Mouse (Mus musculus) neural tube, embryonic 14.5 days (tissue): ENCODE data around the gene Zmynd19. TPM values are rescaled to one million over a fixed set of nuclear protein-coding genes. Genes with fewer than 3 reads are reported as not detected.

ENCODE experiments used
- ATAC-seq: fragments of 200-750 bp; cut with Nextera tagmentation; 2 replicates; pipeline ENCODE4 v1.8.0; 2017; ENCODE audit warnings: low read depth, mild to moderate bottlenecking, moderate TSS enrichment, moderate library complexity
- H3K27ac ChIP-seq: fragments of 300-500 bp; sonication (generic); 2 replicates; pipeline ENCODE4 v1.5.1; 2014; ENCODE audit warnings: low read depth, mild to moderate bottlenecking, control low read depth, low read length, moderate library complexity, mixed read lengths
- H3K27me3 ChIP-seq: fragments of 300-500 bp; sonication (generic); 2 replicates; pipeline ENCODE4 v1.6.1; 2014; ENCODE audit warnings: low read length; ENCODE audit not compliant: control insufficient read depth, insufficient read depth
- H3K36me3 ChIP-seq: fragments of 300-500 bp; sonication (generic); 2 replicates; pipeline ENCODE4 v1.6.1; 2014; ENCODE audit warnings: low read length, mixed read lengths; ENCODE audit not compliant: control insufficient read depth, insufficient read depth
- H3K4me1 ChIP-seq: fragments of 300-500 bp; sonication (generic); 2 replicates; pipeline ENCODE4 v1.6.1; 2014; ENCODE audit warnings: low read length; ENCODE audit not compliant: control insufficient read depth, insufficient read depth
- H3K4me2 ChIP-seq: fragments of 300-500 bp; sonication (generic); 2 replicates; pipeline ENCODE4 v1.6.1; 2014; ENCODE audit warnings: mild to moderate bottlenecking, low read depth, low read length, control low read depth
- H3K4me3 ChIP-seq: fragments of 300-500 bp; sonication (generic); 2 replicates; pipeline ENCODE4 v1.5.1; 2014; ENCODE audit warnings: low read depth, low read length, control low read depth, mixed read lengths
- H3K9ac ChIP-seq: fragments of 300-500 bp; sonication (generic); replicated peaks from 2 replicates; pipeline ENCODE4 v1.6.1; 2014; ENCODE audit warnings: low read depth, mild to moderate bottlenecking, control low read depth, low read length, mixed read lengths
- H3K9me3 ChIP-seq: fragments of 300-500 bp; sonication (generic); 2 replicates; pipeline ENCODE4 v1.6.1; 2016; ENCODE audit warnings: low read length; ENCODE audit not compliant: control insufficient read depth
- WGBS: fragments of 180-500 bp; shearing (Covaris S2); extraction: QIAGEN DNeasy Blood & Tissue Kit; methylation state at CpG from one replicate; pipeline ENCODE4 v1.1.7; 2014; 5-methylcytosine and 5-hydroxymethylcytosine counted together
- microRNA-seq: library from miRNA; unstranded; fragments of <30 nt; microRNA quantifications from one replicate; pipeline ENCODE4, GENCODE M21; 2016
- polyA plus RNA-seq: library from polyadenylated mRNA; unstranded; fragments of >200 nt; fragmentation: Nextera tagmentation; extraction: Ambion mirVana; gene quantifications from 2 replicates; pipeline ENCODE4 v1.2.1, GENCODE M21; 2014

The Zmynd19 gene
- polyA plus RNA-seq, 1 experiment from 2014 or later: 18.1 TPM

DNA sequence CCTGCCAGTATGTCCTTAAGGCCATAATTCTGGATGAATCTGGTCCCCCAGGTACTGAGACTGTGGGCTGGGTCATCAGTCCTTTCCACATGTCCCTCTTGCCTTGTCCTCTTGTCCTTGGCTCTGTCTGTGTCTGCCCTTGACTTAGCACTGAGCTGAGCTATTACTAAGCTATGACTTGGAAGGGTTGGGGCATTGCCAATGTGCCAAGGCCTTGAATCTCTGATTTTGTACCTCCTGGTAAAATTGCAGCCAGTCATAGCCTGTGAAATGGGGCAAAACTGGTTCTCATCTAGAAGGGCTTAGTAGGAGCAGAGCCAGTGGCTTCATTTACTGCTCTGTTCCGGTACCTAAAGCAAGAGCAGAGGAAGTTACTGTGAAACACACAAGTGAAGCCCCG, 46.9 kb downstream of the Zmynd19 start:
- whole genome bisulfite sequencing: 90% methylated on average over 2 of the region's 2 CpGs
- ATAC-seq: no peak
- Histone ChIP-seq H3K36me3 (no peaks in the 10 kb centered on the region), H3K9me3 (no peaks in the 10 kb centered on the region), H3K27ac (no peak overlapping the region), H3K4me2 (no peak overlapping the region), H3K4me1 (no peaks in the 10 kb centered on the region), H3K4me3 (no peak overlapping the region), H3K9ac (no peak overlapping the region), H3K27me3 (no peaks in the 10 kb centered on the region)

DNA sequence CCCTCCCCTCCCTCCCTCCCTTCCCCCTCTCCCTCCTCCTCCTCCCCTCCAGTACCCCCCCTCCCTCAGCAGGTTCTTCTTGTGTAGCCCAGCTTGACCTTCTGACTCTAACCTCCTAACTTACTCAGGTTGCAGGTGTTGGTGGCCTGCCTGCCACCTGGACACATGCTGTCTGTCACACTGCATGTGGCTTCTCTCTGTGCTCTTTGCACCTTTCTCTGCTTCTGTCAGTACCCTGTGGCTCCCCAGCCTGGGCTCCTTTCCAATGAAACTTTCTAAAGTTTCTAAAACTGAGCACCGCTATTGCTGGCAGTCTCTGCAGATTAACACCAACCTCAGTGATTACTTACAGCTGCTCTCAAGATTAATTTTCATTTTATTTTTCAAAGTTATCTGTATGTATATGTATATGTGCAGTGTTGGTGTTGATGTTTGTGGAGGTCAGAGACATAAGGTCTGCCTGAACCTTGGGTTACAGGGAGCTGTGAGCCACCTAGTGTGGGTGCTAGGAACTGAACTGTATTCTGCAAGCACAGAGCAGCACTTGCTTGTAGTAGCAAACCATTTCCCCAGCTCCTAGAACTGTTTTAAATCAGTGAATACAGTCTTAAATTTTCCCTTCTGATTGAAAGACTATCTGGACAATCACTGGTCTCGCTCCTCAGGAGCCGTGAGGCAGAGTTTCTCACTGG, 51.1 kb downstream of the Zmynd19 start:
- Histone ChIP-seq H3K4me2 (no peak overlapping the region), H3K36me3 (no peaks in the 10 kb centered on the region), H3K9ac (no peak overlapping the region), H3K9me3 (no peaks in the 10 kb centered on the region), H3K27me3 (no peaks in the 10 kb centered on the region), H3K27ac (no peak overlapping the region), H3K4me1 (no peaks in the 10 kb centered on the region), H3K4me3 (no peak overlapping the region)
- WGBS: 76% methylated on average over 3 of the region's 3 CpGs
- no peak for ATAC-seq

GRCm38 (mm10) chr2:25003946-25004786, 54.6 kb downstream of the Zmynd19 start:
- Histone ChIP-seq H3K4me1 (no peaks in the 10 kb centered on the region), H3K36me3 (no peaks in the 10 kb centered on the region), H3K4me3 (no peak overlapping the region), H3K9ac (no peak overlapping the region), H3K9me3 (no peaks in the 10 kb centered on the region), H3K27ac (no peak overlapping the region), H3K27me3 (no peaks in the 10 kb centered on the region), H3K4me2 (no peak overlapping the region)
- no peak for ATAC-seq
- WGBS: 75% methylated on average over 9 of the region's 9 CpGs

- H3K4me3 ChIP-seq: no peak overlapping the region
- H3K4me2 ChIP-seq: no peak overlapping the region
- H3K36me3 ChIP-seq: no peaks in the 10 kb centered on the region
- no peak for ATAC-seq
- whole genome bisulfite sequencing: 93% methylated on average over 1 of the region's 1 CpGs
- no peak overlapping the region for H3K9ac ChIP-seq
- no peaks in the 10 kb centered on the region for H3K27me3 ChIP-seq
- H3K27ac ChIP-seq: no peak overlapping the region
- H3K9me3 ChIP-seq: no peaks in the 10 kb centered on the region
- H3K4me1 ChIP-seq: no peaks in the 10 kb centered on the region
These were observed 57.2 kb downstream of the Zmynd19 start for GRCm38 (mm10) chr2:25006767-25007166.

DNA sequence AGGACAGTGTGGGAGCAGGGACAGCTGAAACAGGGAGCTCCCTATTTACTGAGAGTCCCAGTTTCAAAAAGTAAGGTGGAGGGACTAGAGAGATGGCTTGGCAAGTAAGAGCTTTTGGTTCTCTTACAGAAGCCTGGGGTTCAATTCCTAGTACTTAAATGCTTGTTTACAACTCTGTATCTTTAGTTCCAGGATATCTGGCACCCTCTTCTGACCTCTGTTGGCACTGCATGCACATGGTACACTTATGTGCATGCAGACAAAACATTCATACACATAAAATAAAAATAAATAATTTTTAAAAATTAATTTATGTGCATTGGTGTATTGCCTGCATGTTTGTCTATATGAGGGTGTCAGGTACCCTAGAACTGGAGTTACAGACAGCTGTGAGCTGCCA, 58.7 kb downstream of the Zmynd19 start:
- H3K9ac ChIP-seq: no peak overlapping the region
- H3K4me2 ChIP-seq: no peak overlapping the region
- H3K27me3 ChIP-seq: no peaks in the 10 kb centered on the region
- H3K27ac ChIP-seq: no peak overlapping the region
- no peak for ATAC-seq
- H3K9me3 ChIP-seq: no peaks in the 10 kb centered on the region
- H3K4me1 ChIP-seq: no peaks in the 10 kb centered on the region
- no peaks in the 10 kb centered on the region for H3K36me3 ChIP-seq
- no peak overlapping the region for H3K4me3 ChIP-seq

Small RNA genes lying within 50 kb of the gene (microRNA-seq; reads per million reads assigned to microRNA genes)
- gene Gm22875: not detected

Other genes with a start within 250 kb of the Zmynd19 start
- 19.1 and 20.3 TPM in 2 replicates for gene Cacna1b, start 186.6 kb upstream of the Zmynd19 start, polyA plus RNA-seq
- 90.8 and 97.0 TPM in 2 replicates for gene Ehmt1, start 30.2 kb upstream of the Zmynd19 start, polyA plus RNA-seq
- gene Arrdc1, start 14.5 kb upstream of the Zmynd19 start, polyA plus RNA-seq: 30.2 and 31.6 TPM in 2 replicates
- 34.0 and 39.6 TPM in 2 replicates for gene Dph7, start 12.6 kb downstream of the Zmynd19 start, polyA plus RNA-seq
- 173 and 181 TPM in 2 replicates for gene Mrpl41, start 25.3 kb downstream of the Zmynd19 start, polyA plus RNA-seq
- gene Pnpla7, start 26.2 kb downstream of the Zmynd19 start, polyA plus RNA-seq: 3.5 and 3.7 TPM in 2 replicates
- gene Nsmf, start 104.6 kb downstream of the Zmynd19 start, polyA plus RNA-seq: 137 and 143 TPM in 2 replicates
- 0.27 TPM in 1 of 2 replicates, not detected in the other for gene Entpd8, start 130.5 kb downstream of the Zmynd19 start, polyA plus RNA-seq
- 0.17 TPM in 1 of 2 replicates, not detected in the other for gene Noxa1, start 145.4 kb downstream of the Zmynd19 start, polyA plus RNA-seq
- gene Nrarp, start 231.0 kb downstream of the Zmynd19 start, polyA plus RNA-seq: 10.7 and 15.1 TPM in 2 replicates
- gene Tor4a, start 247.1 kb downstream of the Zmynd19 start, polyA plus RNA-seq: 0.88 and 1.4 TPM in 2 replicates